Mouse (Mus musculus): ENCODE measurements at regions not wholly inside any gene's neighbourhood (a gene's known extent, or its start where the extent isn't known, plus 50 kb on each side); places are given as distances from the start of the nearest gene placed in this dataset.
A peak's percentile ranks its signal among the peaks of the same experiment; 100 is the strongest.

DNA sequence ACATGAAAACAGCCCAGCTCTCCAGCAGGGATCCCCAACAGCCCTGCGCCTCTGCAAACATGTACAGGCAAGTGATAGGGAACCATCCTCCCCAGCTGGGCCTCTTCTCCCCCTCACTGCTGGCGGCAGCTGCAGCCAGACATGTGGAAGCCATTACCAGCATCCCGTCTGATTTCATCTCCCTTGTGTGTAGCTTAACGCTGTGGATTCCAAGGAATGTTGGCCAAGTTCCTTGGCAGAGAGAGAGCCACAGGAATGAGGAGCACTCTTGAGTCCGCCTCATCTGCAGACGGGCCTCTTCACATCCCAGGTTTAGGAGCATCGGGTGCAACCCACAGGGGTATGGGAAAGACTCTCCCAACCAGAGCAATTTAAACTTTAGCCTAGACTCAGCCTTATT is 157.1 kb downstream of the Gm26897 start:
- Histone ChIP-seq H3K9ac (ENCODE audit: low read depth, poor library complexity, severe bottlenecking) (no peak overlapping the region), H3K4me1 (ENCODE audit: control insufficient read depth, insufficient read depth, low read length) (no peaks in the 10 kb centered on the region)

DNA sequence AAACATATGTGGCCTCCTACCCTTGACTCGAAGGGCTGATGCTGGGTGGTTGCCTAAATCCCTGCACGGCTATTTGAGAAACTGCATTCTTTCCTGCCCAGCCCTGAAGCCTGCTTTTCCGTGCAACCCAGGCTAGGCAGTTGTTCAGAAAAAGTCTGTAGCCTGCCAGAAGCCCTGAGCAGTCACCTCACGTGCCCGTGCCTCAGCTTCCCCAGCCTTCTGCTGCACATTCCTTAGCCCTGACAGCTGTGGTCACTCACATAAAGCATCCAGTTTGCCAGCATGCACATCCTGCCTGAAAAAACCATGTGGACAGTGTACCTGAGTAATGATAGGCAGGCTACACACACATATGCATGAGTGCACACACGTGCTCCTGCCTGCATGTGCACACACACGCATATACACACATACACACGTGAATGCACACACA is 157.6 kb downstream of the Gm26897 start:
- no peak overlapping the region for H3K4me3 ChIP-seq (ENCODE audit: low read depth, low read length)

More for the DNA sequence above, 157.1 kb downstream of the Gm26897 start:
- Histone ChIP-seq H3K27ac (ENCODE audit: insufficient read depth, low read length) (no peak overlapping the region), H3K4me3 (ENCODE audit: low read depth, low read length) (no peak overlapping the region), H3K27me3 (ENCODE audit: control insufficient read depth, insufficient read depth, low read length, poor library complexity, severe bottlenecking) (no peaks in the 10 kb centered on the region), H3K36me3 (ENCODE audit: control insufficient read depth, insufficient read depth, low read length, poor library complexity, severe bottlenecking) (no peaks in the 10 kb centered on the region), H3K9me3 (replicated peaks; ENCODE audit: control insufficient read depth, insufficient read depth, low read length, poor library complexity, severe bottlenecking) (no peaks in the 10 kb centered on the region)
- TF ChIP-seq POLR2A (IDR thresholded peaks at IDR 0.05; ENCODE audit: insufficient read depth, low read length) (no peak), CTCF (IDR thresholded peaks at IDR 0.05; ENCODE audit: low read depth, low read length) (no peak), EP300 (IDR thresholded peaks at IDR 0.05; ENCODE audit: insufficient read depth, low read depth, low read length) (no peak)

DNA sequence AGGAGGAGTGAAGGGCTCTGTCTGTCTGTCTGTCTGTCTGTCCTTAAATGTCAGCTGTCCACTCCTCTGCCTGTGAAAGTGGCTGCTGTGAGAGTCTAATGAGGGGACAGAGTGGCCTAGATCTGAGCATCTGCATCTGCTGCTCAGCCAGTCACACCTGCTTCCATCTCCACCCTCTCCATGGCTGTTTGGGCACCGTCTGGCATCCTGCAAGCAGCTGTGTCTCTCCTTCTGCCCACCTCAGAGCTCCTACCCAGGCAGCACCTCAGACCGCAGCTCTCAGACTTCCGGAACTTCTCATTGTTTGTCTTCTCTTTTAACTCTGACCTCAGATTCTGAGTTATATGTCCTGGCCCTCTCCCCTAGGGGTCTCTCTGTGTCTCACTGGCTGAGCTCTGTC is 159.2 kb downstream of the Gm26897 start:
- Histone ChIP-seq H3K9me3 (replicated peaks; ENCODE audit: control insufficient read depth, insufficient read depth, low read length, poor library complexity, severe bottlenecking) (no peaks in the 10 kb centered on the region), H3K36me3 (ENCODE audit: control insufficient read depth, insufficient read depth, low read length, poor library complexity, severe bottlenecking) (no peaks in the 10 kb centered on the region), H3K9ac (ENCODE audit: low read depth, poor library complexity, severe bottlenecking) (no peak overlapping the region), H3K27ac (ENCODE audit: insufficient read depth, low read length) (no peak overlapping the region), H3K4me1 (ENCODE audit: control insufficient read depth, insufficient read depth, low read length) (no peaks in the 10 kb centered on the region), H3K4me3 (ENCODE audit: low read depth, low read length) (no peak overlapping the region), H3K27me3 (ENCODE audit: control insufficient read depth, insufficient read depth, low read length, poor library complexity, severe bottlenecking) (no peaks in the 10 kb centered on the region)
- no peak for TF ChIP-seq POLR2A (IDR thresholded peaks at IDR 0.05; ENCODE audit: insufficient read depth, low read length)
- no peak for TF ChIP-seq CTCF (IDR thresholded peaks at IDR 0.05; ENCODE audit: low read depth, low read length)
- TF ChIP-seq EP300 (IDR thresholded peaks at IDR 0.05; ENCODE audit: insufficient read depth, low read depth, low read length): no peak

More for the DNA sequence above, 157.6 kb downstream of the Gm26897 start:
- TF ChIP-seq EP300 (IDR thresholded peaks at IDR 0.05; ENCODE audit: insufficient read depth, low read depth, low read length) (no peak), CTCF (IDR thresholded peaks at IDR 0.05; ENCODE audit: low read depth, low read length) (no peak)
- H3K4me1 ChIP-seq (ENCODE audit: control insufficient read depth, insufficient read depth, low read length): no peaks in the 10 kb centered on the region
- no peaks in the 10 kb centered on the region for H3K36me3 ChIP-seq (ENCODE audit: control insufficient read depth, insufficient read depth, low read length, poor library complexity, severe bottlenecking)
- no peaks in the 10 kb centered on the region for H3K9me3 ChIP-seq (replicated peaks; ENCODE audit: control insufficient read depth, insufficient read depth, low read length, poor library complexity, severe bottlenecking)
- no peak overlapping the region for H3K27ac ChIP-seq (ENCODE audit: insufficient read depth, low read length)
- H3K27me3 ChIP-seq (ENCODE audit: control insufficient read depth, insufficient read depth, low read length, poor library complexity, severe bottlenecking): no peaks in the 10 kb centered on the region
- no peak overlapping the region for H3K9ac ChIP-seq (ENCODE audit: low read depth, poor library complexity, severe bottlenecking)

DNA sequence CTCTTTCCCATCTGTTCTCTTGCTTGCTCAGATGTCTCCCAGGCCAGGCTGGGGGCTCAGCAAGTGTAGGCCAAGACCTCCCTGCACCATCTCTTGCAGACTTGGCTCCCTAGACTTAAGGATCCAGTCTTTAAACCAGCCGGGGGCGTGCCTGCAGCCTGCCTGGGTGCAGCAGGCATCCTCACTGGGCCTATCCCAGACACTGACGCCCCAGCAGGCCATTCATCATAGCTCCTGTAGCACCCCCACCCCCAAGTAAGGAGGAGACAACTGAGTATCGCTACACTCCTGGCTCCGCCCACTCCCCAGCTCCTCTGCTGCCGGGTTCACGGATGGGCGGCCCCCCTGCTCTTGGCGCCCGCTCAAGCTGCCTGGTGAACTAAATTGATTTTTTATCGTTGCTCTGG is 160.2 kb downstream of the Gm26897 start:
- no peaks in the 10 kb centered on the region for H3K27me3 ChIP-seq (ENCODE audit: control insufficient read depth, insufficient read depth, low read length, poor library complexity, severe bottlenecking)
- H3K36me3 ChIP-seq (ENCODE audit: control insufficient read depth, insufficient read depth, low read length, poor library complexity, severe bottlenecking): no peaks in the 10 kb centered on the region
- no peak for TF ChIP-seq POLR2A (IDR thresholded peaks at IDR 0.05; ENCODE audit: insufficient read depth, low read length)
- no peak for TF ChIP-seq CTCF (IDR thresholded peaks at IDR 0.05; ENCODE audit: low read depth, low read length)
- TF ChIP-seq EP300 (IDR thresholded peaks at IDR 0.05; ENCODE audit: insufficient read depth, low read depth, low read length): no peak
- H3K4me1 ChIP-seq (ENCODE audit: control insufficient read depth, insufficient read depth, low read length): no peaks in the 10 kb centered on the region
- H3K9me3 ChIP-seq (replicated peaks; ENCODE audit: control insufficient read depth, insufficient read depth, low read length, poor library complexity, severe bottlenecking): no peaks in the 10 kb centered on the region
- H3K4me3 ChIP-seq (ENCODE audit: low read depth, low read length): peak overlapping the region; percentile 37
- H3K9ac ChIP-seq (ENCODE audit: low read depth, poor library complexity, severe bottlenecking): no peak overlapping the region
- no peak overlapping the region for H3K27ac ChIP-seq (ENCODE audit: insufficient read depth, low read length)

DNA sequence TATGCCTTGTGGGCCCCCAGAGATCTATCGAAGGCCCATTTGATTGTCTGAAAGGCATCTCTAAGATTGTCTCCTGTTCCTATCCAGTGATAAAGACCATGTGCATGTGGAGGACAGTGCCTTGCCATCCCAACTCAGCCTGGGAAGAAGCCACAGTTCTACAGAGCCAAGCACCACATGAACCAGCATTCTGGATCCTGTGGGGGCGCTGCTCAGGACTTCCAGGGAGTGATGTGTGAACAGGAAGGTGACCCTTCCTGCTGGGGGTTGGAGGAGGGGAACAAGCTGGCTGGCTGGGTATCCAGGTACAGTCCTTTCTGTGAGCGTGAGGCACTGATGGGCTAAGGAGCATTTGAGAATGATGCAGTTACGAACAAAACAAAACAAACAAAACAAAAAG is 163.8 kb downstream of the Gm26897 start:
- no peaks in the 10 kb centered on the region for H3K4me1 ChIP-seq (ENCODE audit: control insufficient read depth, insufficient read depth, low read length)
- H3K27ac ChIP-seq (ENCODE audit: insufficient read depth, low read length): no peak overlapping the region

DNA sequence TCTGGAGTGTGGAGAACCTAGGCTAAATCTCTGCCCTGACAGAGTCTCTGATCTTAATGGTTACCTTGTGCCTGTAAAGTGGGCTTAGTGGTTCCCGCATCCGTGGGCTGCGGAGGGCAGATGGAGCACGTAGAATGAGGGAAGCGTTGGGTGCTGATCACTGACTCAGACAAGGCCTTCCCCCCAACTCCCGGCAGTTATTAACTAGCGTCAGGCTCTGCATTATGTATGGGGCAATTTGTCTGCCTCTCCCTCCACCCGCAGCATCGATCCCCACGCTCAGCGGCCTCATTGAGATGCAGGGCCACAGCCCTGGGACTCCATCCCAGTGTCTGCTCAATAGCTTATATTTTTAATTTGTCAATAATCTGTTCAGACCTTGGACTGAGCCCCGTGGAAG is 164.8 kb downstream of the Gm26897 start:
- TF ChIP-seq POLR2A (IDR thresholded peaks at IDR 0.05; ENCODE audit: insufficient read depth, low read length): no peak
- no peak for TF ChIP-seq CTCF (IDR thresholded peaks at IDR 0.05; ENCODE audit: low read depth, low read length)
- TF ChIP-seq EP300 (IDR thresholded peaks at IDR 0.05; ENCODE audit: insufficient read depth, low read depth, low read length): no peak
- Histone ChIP-seq H3K4me3 (ENCODE audit: low read depth, low read length) (no peak overlapping the region), H3K27ac (ENCODE audit: insufficient read depth, low read length) (no peak overlapping the region), H3K36me3 (ENCODE audit: control insufficient read depth, insufficient read depth, low read length, poor library complexity, severe bottlenecking) (no peaks in the 10 kb centered on the region), H3K9ac (ENCODE audit: low read depth, poor library complexity, severe bottlenecking) (no peak overlapping the region), H3K27me3 (ENCODE audit: control insufficient read depth, insufficient read depth, low read length, poor library complexity, severe bottlenecking) (no peaks in the 10 kb centered on the region), H3K4me1 (ENCODE audit: control insufficient read depth, insufficient read depth, low read length) (no peaks in the 10 kb centered on the region), H3K9me3 (replicated peaks; ENCODE audit: control insufficient read depth, insufficient read depth, low read length, poor library complexity, severe bottlenecking) (no peaks in the 10 kb centered on the region)

More for the DNA sequence above, 163.8 kb downstream of the Gm26897 start:
- no peak overlapping the region for H3K9ac ChIP-seq (ENCODE audit: low read depth, poor library complexity, severe bottlenecking)
- no peaks in the 10 kb centered on the region for H3K9me3 ChIP-seq (replicated peaks; ENCODE audit: control insufficient read depth, insufficient read depth, low read length, poor library complexity, severe bottlenecking)
- no peaks in the 10 kb centered on the region for H3K36me3 ChIP-seq (ENCODE audit: control insufficient read depth, insufficient read depth, low read length, poor library complexity, severe bottlenecking)
- no peaks in the 10 kb centered on the region for H3K27me3 ChIP-seq (ENCODE audit: control insufficient read depth, insufficient read depth, low read length, poor library complexity, severe bottlenecking)
- TF ChIP-seq EP300 (IDR thresholded peaks at IDR 0.05; ENCODE audit: insufficient read depth, low read depth, low read length): no peak
- no peak for TF ChIP-seq POLR2A (IDR thresholded peaks at IDR 0.05; ENCODE audit: insufficient read depth, low read length)
- peak; percentile 45 for TF ChIP-seq CTCF (IDR thresholded peaks at IDR 0.05; ENCODE audit: low read depth, low read length)
- H3K4me3 ChIP-seq (ENCODE audit: low read depth, low read length): no peak overlapping the region
